Mouse (Mus musculus) stomach, embryonic 16.5 days (tissue): Measurements from ENCODE around the gene Liph. TPM values are rescaled to one million over a fixed set of nuclear protein-coding genes. Genes with fewer than 3 reads are reported as not detected.

Experiments used
- ATAC-seq: fragments of 200-750 bp; cut with Nextera tagmentation; 2 replicates; pipeline ENCODE4 v1.8.0; 2017; ENCODE audit warnings: moderate number of reproducible peaks, moderate TSS enrichment; ENCODE audit not compliant: insufficient read depth, low FRiP score
- H3K27ac ChIP-seq: fragments of 300-500 bp; sonication (generic); 2 replicates; pipeline ENCODE4 v1.5.1; 2014; ENCODE audit warnings: low read length
- H3K27me3 ChIP-seq: fragments of 300-500 bp; sonication (generic); 2 replicates; pipeline ENCODE4 v1.6.1; 2014; ENCODE audit warnings: low read length, control low read depth, mixed read lengths; ENCODE audit not compliant: control insufficient read depth, insufficient read depth
- H3K36me3 ChIP-seq: fragments of 300-500 bp; sonication (generic); 2 replicates; pipeline ENCODE4 v1.6.1; 2014; ENCODE audit warnings: low read length; ENCODE audit not compliant: control insufficient read depth, insufficient read depth
- H3K4me1 ChIP-seq: fragments of 300-500 bp; sonication (generic); 2 replicates; pipeline ENCODE4 v1.6.1; 2014; ENCODE audit warnings: low read length, control low read depth, mixed read lengths; ENCODE audit not compliant: control insufficient read depth, insufficient read depth
- H3K4me2 ChIP-seq: fragments of 300-500 bp; sonication (generic); 2 replicates; pipeline ENCODE4 v1.6.1; 2014; ENCODE audit warnings: low read depth, low read length, mixed read lengths
- H3K4me3 ChIP-seq: fragments of 300-500 bp; sonication (generic); replicated peaks from 2 replicates; pipeline ENCODE4 v1.5.1; 2014; ENCODE audit warnings: mild to moderate bottlenecking, low read length
- H3K9ac ChIP-seq: fragments of 300-500 bp; sonication (generic); 2 replicates; pipeline ENCODE4 v1.6.1; 2014; ENCODE audit warnings: low read length
- H3K9me3 ChIP-seq: fragments of 300-500 bp; sonication (generic); replicated peaks from 2 replicates; pipeline ENCODE4 v1.6.1; 2016; ENCODE audit warnings: low read length, control low read depth; ENCODE audit not compliant: control insufficient read depth
- WGBS: fragments of 180-500 bp; shearing (Covaris S2); extraction: QIAGEN DNeasy Blood & Tissue Kit; methylation state at CpG from one replicate; pipeline ENCODE4 v1.1.7; 2014; 5-methylcytosine and 5-hydroxymethylcytosine counted together
- polyA plus RNA-seq: library from polyadenylated mRNA; unstranded; fragments of >200 nt; fragmentation: Nextera tagmentation; extraction: Ambion mirVana; gene quantifications from 2 replicates; pipeline ENCODE4 v1.2.1, GENCODE M21; 2015

Gene Liph
- 29.9 and 48.0 TPM in 2 replicates for polyA plus RNA-seq

DNA sequence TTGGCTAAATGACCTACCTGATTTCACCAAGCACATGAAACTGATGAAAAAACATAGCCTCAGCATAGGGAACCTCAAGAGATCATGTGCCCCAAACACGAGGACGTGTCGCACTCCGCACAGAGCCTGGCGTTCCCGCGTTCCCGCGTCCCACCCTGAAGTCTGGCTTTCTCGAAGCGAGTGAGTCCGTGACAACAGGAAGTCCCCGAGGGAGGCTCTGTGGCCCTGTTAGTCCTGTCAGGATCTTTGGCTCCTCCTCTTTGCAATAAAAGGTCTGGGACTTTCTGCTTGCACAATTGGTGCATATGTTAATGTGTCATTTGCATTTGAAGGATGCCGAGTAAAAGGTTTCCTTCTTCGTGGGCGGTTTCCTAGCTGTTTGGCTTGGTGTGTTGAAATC, at the start of gene Liph:
TSS of gene Liph (minus strand) at position 360 of the 400 bp plus-strand sequence.
- Histone ChIP-seq H3K27ac (peak within 1 kb of the TSS; percentile 94), H3K36me3 (no peaks in the 10 kb centered on the region), H3K4me2 (peak within 1 kb of the TSS; percentile 60), H3K9me3 (no peaks in the 10 kb centered on the region), H3K4me1 (peaks cover 5% of the 10 kb centered on the region; the same call in 1 of the 2 replicates), H3K27me3 (no peaks in the 10 kb centered on the region), H3K4me3 (peak within 1 kb of the TSS; percentile 36), H3K9ac (peak within 1 kb of the TSS; percentile 63)
- whole genome bisulfite sequencing = 10% methylated on average over 16 of the region's 16 CpGs
- ATAC-seq = peak; percentile 45; the same call in 1 of the 2 replicates

DNA sequence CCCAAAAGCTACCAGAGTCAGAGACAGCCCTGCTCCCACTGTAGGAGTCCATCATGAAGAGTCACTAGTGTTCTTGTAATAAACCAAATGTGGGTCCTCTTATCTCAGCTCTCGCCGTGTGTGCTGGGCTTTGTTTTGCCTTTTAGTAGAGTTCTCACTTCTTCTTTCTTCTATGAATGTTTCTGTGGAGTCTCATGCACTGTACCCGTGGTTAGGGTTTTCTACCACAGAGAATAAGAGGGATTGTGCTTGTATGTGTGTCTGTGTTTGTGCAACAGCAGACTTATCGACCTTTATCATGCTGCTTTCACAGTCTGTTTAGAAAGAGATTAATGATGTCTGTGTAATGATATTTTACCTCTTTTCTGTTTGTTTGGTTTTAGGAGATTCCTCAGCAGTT, 48.4 kb upstream of the Liph start:
- Histone ChIP-seq H3K4me2 (no peak overlapping the region), H3K9ac (no peak overlapping the region), H3K4me3 (no peak overlapping the region), H3K4me1 (no peaks in the 10 kb centered on the region), H3K36me3 (peaks cover 28% of the 10 kb centered on the region), H3K27me3 (no peaks in the 10 kb centered on the region), H3K27ac (no peak overlapping the region), H3K9me3 (no peaks in the 10 kb centered on the region)
- 65% methylated on average over 4 of the region's 4 CpGs for WGBS
- no peak for ATAC-seq

DNA sequence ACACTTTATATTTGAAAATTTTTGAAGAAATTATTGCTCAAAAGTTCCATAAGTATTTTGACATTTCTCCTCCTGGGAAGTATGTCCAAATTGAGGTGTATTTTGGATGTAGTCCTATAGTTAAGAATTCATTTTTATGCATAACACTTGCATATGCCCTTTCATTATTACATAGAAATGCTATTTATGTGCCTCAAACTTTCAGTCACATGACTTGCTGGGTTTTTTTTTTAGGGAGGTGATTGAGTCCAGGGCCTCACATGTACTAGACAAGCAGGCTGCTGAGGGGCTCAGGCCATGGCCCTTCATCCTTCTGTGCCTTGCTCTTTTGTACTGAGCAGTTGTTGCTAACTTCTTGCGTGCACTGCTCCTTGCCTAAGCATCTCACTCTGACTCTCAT, 44.5 kb upstream of the Liph start:
- peaks cover 35% of the 10 kb centered on the region for H3K36me3 ChIP-seq
- H3K4me2 ChIP-seq = no peak overlapping the region
- H3K4me1 ChIP-seq = no peaks in the 10 kb centered on the region
- no peak for ATAC-seq
- whole genome bisulfite sequencing = 94% methylated on average over 1 of the region's 1 CpGs
- H3K4me3 ChIP-seq = no peak overlapping the region
- no peak overlapping the region for H3K27ac ChIP-seq
- no peaks in the 10 kb centered on the region for H3K27me3 ChIP-seq
- H3K9me3 ChIP-seq = no peaks in the 10 kb centered on the region
- no peak overlapping the region for H3K9ac ChIP-seq

- Histone ChIP-seq H3K36me3 (peaks cover 26% of the 10 kb centered on the region), H3K27me3 (no peaks in the 10 kb centered on the region), H3K4me2 (no peak overlapping the region), H3K4me1 (no peaks in the 10 kb centered on the region), H3K4me3 (no peak overlapping the region), H3K27ac (no peak overlapping the region), H3K9me3 (no peaks in the 10 kb centered on the region), H3K9ac (no peak overlapping the region)
- ATAC-seq = no peak
- WGBS = 87% methylated on average over 10 of the region's 10 CpGs
Measured at GRCm38 (mm10) chr16:22038554-22038953, 43.1 kb upstream of the Liph start.

DNA sequence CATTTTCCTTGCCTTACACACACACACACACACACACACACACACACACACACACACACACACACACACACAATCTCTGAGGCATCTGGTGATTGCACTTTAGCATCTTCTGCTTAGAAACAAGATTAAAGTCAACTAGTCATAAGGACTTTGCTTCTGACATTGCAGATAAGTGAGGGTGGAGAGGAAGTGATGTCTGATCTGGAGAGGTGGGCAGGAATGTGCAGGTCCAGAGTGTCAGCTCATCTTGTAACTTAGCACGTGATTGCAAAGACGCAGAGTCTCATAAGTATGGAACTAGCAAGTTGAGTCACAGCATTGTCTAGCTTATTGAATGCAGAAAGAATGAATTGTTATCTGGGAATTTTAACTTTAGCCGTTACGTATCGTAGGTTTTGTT, 32.0 kb upstream of the Liph start:
- H3K4me2 ChIP-seq = no peak overlapping the region
- no peak overlapping the region for H3K9ac ChIP-seq
- 92% methylated on average over 5 of the region's 5 CpGs for WGBS
- peaks cover 24% of the 10 kb centered on the region for H3K36me3 ChIP-seq
- no peaks in the 10 kb centered on the region for H3K27me3 ChIP-seq
- no peak overlapping the region for H3K4me3 ChIP-seq
- H3K4me1 ChIP-seq = no peaks in the 10 kb centered on the region
- no peaks in the 10 kb centered on the region for H3K9me3 ChIP-seq
- no peak for ATAC-seq
- no peak overlapping the region for H3K27ac ChIP-seq

GRCm38 (mm10) chr16:22022122-22022521, 26.7 kb upstream of the Liph start:
- Histone ChIP-seq H3K9me3 (peaks cover 4% of the 10 kb centered on the region), H3K27ac (no peak overlapping the region), H3K27me3 (no peaks in the 10 kb centered on the region), H3K4me1 (no peaks in the 10 kb centered on the region), H3K4me2 (no peak overlapping the region), H3K4me3 (no peak overlapping the region), H3K9ac (no peak overlapping the region), H3K36me3 (peaks cover 29% of the 10 kb centered on the region)
- no peak for ATAC-seq
- 95% methylated on average over 2 of the region's 2 CpGs for WGBS

DNA sequence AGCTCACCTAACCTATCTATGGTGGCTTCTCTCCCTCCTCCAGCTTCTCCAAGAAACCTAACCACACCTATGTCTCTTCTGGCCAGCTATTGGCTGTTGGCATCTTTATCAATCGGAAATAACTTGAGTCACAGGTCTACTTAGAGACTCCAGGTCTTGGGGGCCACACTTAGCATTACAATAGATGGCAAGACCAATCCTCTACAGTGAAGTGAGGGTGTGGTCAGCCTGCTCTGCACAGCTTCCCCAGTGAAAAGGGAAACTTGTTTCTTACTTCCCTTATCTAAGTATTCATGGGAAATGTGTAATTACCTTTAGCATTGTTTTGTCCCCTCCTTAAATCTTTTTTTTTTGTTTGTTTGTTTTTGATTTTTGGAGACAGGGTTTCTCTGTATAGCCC, 20.1 kb upstream of the Liph start:
- H3K9ac ChIP-seq = no peak overlapping the region
- no peak overlapping the region for H3K4me2 ChIP-seq
- WGBS = 84% methylated on average over 1 of the region's 1 CpGs
- no peaks in the 10 kb centered on the region for H3K9me3 ChIP-seq
- no peak for ATAC-seq
- no peaks in the 10 kb centered on the region for H3K4me1 ChIP-seq
- H3K4me3 ChIP-seq = no peak overlapping the region
- no peaks in the 10 kb centered on the region for H3K27me3 ChIP-seq
- H3K36me3 ChIP-seq = peaks cover 27% of the 10 kb centered on the region
- H3K27ac ChIP-seq = no peak overlapping the region

DNA sequence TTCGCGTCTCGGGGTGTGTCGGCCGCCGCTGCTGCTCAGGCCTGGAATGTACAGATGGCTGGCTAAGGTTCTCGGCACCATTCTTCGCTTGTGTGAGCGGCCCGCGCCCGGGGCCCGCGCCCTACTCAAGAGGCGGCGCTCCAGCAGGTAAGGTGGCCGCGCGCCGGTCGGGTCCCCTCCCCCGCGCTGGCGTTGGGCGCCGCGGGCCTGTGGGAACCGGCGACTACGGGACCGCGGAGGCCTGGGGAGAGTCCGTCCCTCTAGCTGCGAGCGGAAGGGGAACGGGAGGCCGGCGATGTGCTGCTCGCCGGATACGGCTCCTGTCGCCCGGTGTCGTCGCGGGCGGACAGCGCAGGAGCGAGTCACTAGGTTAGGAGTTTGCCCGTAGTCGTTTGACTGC, 14.1 kb upstream of the Liph start:
- Histone ChIP-seq H3K4me2 (peak overlapping the region; percentile 72), H3K9me3 (no peaks in the 10 kb centered on the region), H3K27me3 (no peaks in the 10 kb centered on the region), H3K4me1 (0 out of 2 replicates have a peak, but pooled peaks cover 5% of the 10 kb centered on the region), H3K9ac (peak overlapping the region; percentile 91), H3K36me3 (no peaks in the 10 kb centered on the region), H3K27ac (peak overlapping the region; percentile 84), H3K4me3 (peak overlapping the region; percentile 84)
- under 1% methylated on average over 51 of the region's 51 CpGs for WGBS
- peak; percentile 39; the same call in 1 of the 2 replicates for ATAC-seq

DNA sequence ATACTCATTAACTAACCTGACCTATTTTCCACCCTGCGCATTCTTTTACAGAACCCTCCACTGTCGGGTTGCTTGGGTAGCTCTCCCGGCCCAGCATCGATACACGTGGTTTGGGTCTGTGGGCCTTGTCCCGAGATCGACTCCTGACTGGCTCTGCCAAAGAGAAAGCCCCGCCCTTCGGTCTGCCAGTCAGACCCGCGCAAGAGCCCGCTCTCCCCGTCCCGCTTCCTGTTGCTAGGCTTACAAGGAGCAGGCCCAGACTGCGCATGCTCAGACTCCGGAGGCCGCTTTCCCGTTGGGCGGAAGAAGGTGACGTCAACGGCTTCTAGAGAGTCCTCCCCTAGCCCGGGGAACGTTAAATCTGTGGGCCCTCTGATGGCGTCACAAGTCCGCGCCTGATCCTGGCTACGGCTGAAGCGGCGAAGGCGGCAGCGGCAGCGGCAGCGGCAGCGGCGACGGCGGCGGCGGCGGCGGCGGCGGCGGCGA, 13.7 kb upstream of the Liph start, which contains the start of gene Senp2:
TSS of gene Senp2 (plus strand) at position 386 of the 486 bp plus-strand sequence.
- Histone ChIP-seq H3K4me1 (0 out of 2 replicates have a peak, but pooled peaks cover 5% of the 10 kb centered on the region), H3K27me3 (no peaks in the 10 kb centered on the region), H3K9me3 (no peaks in the 10 kb centered on the region), H3K27ac (peak within 1 kb of the TSS; percentile 84), H3K4me2 (peak within 1 kb of the TSS; percentile 73), H3K36me3 (no peaks in the 10 kb centered on the region), H3K9ac (peak within 1 kb of the TSS; percentile 91), H3K4me3 (peak within 1 kb of the TSS; percentile 84)
- ATAC-seq = peak; percentile 99
- under 1% methylated on average over 45 of the region's 45 CpGs for WGBS
